Mouse (Mus musculus) intestine, postnatal 0 days (tissue): ENCODE data around the gene Pcp4. TPM values are rescaled to one million over a fixed set of nuclear protein-coding genes. Genes with fewer than 3 reads are reported as not detected.

Source experiments
- ATAC-seq: fragments of 200-750 bp; cut with Nextera tagmentation; 2 replicates; pipeline ENCODE4 v1.8.0; 2017; ENCODE audit warnings: mild to moderate bottlenecking, moderate TSS enrichment, moderate library complexity
- H3K27ac ChIP-seq: fragments of 300-500 bp; sonication (generic); 2 replicates; pipeline ENCODE4 v1.5.1; 2014; ENCODE audit warnings: mild to moderate bottlenecking, low read depth, low read length, moderate library complexity
- H3K27me3 ChIP-seq: fragments of 300-500 bp; sonication (generic); replicated peaks from 2 replicates; pipeline ENCODE4 v1.6.1; 2014; ENCODE audit warnings: low read length, mixed read lengths; ENCODE audit not compliant: control insufficient read depth, insufficient read depth
- H3K36me3 ChIP-seq: fragments of 300-500 bp; sonication (generic); 2 replicates; pipeline ENCODE4 v1.6.1; 2014; ENCODE audit warnings: mild to moderate bottlenecking, moderate library complexity; ENCODE audit not compliant: control insufficient read depth, insufficient read depth
- H3K4me1 ChIP-seq: fragments of 300-500 bp; sonication (generic); replicated peaks from 2 replicates; pipeline ENCODE4 v1.6.1; 2014; ENCODE audit warnings: antibody characterized with exemption, low read length, mixed read lengths; ENCODE audit not compliant: control insufficient read depth, insufficient read depth
- H3K4me2 ChIP-seq: fragments of 300-500 bp; sonication (generic); replicated peaks from 2 replicates; pipeline ENCODE4 v1.6.1; 2014; ENCODE audit warnings: low read depth, mild to moderate bottlenecking, moderate library complexity
- H3K4me3 ChIP-seq: fragments of 300-500 bp; sonication (generic); 2 replicates; pipeline ENCODE4 v1.5.1; 2014; ENCODE audit warnings: low read depth, low read length
- H3K9ac ChIP-seq: fragments of 300-500 bp; sonication (generic); 2 replicates; pipeline ENCODE4 v1.6.1; 2014; ENCODE audit warnings: mild to moderate bottlenecking, low read depth, low read length
- H3K9me3 ChIP-seq: fragments of 300-500 bp; sonication (generic); 2 replicates; pipeline ENCODE4 v1.6.1; 2016; ENCODE audit warnings: mixed run types; ENCODE audit not compliant: control insufficient read depth
- CTCF ChIP-seq: sonication (generic); IDR thresholded peaks from 2 replicates; pipeline ENCODE4 v1.5.1; 2016; ENCODE audit warnings: low read depth, mild to moderate bottlenecking, control low read depth, antibody characterized with exemption, moderate library complexity
- WGBS: fragments of 180-500 bp; shearing (Covaris S2); extraction: QIAGEN DNeasy Blood & Tissue Kit; methylation state at CpG from one replicate; pipeline ENCODE4 v1.1.7; 2014; 5-methylcytosine and 5-hydroxymethylcytosine counted together
- polyA plus RNA-seq: library from polyadenylated mRNA; unstranded; fragments of >200 nt; fragmentation: Nextera tagmentation; extraction: Ambion mirVana; gene quantifications from 2 replicates; pipeline ENCODE4 v1.2.1, GENCODE M21; 2015

The Pcp4 gene
- polyA plus RNA-seq, 1 experiment from 2014 or later = 80.8 TPM

GRCm38 (mm10) chr16:96541056-96541455 is 73.7 kb downstream of the Pcp4 start:
- no peak overlapping the region for H3K9ac ChIP-seq
- no peaks in the 10 kb centered on the region for H3K9me3 ChIP-seq
- no peaks in the 10 kb centered on the region for H3K4me1 ChIP-seq
- H3K4me3 ChIP-seq = no peak overlapping the region
- H3K27ac ChIP-seq = no peak overlapping the region
- ATAC-seq = no peak
- no peak for TF ChIP-seq CTCF
- no peak overlapping the region for H3K4me2 ChIP-seq
- H3K27me3 ChIP-seq = no peaks in the 10 kb centered on the region
- no peaks in the 10 kb centered on the region for H3K36me3 ChIP-seq
- WGBS = 78% methylated on average over 2 of the region's 2 CpGs

DNA sequence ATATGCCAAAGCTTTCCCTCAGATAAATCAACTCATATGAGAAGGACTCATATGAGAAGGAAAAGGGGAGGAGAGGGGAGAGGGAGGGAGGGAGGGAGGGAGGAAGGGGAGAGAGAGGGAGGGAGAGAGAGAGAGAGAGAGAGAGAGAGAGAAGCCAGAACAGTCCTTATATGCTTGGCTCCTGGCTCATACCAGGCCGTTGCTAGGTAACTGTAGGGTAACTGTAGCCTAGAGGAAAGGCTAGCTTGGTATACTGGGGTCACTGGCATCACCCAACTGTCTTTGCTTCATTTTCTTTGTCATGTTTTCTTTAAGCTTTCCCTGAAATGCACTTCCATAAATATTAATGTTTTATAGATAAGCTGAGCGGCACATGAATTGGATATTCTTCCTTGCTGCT is 85.3 kb downstream of the Pcp4 start:
- Histone ChIP-seq H3K27ac (no peak overlapping the region), H3K4me1 (no peaks in the 10 kb centered on the region), H3K4me3 (no peak overlapping the region), H3K9me3 (no peaks in the 10 kb centered on the region), H3K27me3 (no peaks in the 10 kb centered on the region), H3K9ac (no peak overlapping the region), H3K4me2 (no peak overlapping the region), H3K36me3 (no peaks in the 10 kb centered on the region)
- WGBS = 80% methylated on average over 2 of the region's 2 CpGs
- TF ChIP-seq CTCF = no peak
- no peak for ATAC-seq

DNA sequence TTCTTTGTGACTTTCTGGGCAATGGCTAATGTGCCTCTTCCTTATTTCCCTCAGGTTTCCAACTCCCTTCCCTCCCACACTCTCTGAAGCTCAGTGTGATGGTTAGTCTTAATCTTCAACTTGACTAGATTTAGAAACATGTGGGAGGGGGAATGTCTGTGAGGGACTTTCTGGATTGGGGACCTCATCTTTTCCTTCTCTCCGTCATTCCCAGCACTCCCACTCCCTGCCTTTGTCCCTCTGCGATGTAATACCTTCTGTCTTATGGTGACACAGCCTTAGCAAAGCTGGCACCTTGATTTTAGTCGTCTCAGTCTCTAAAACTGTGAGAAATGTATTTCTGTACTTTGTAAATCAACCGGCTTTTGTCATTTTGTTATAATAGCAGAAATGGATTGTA is 88.0 kb downstream of the Pcp4 start:
- no peak for ATAC-seq
- H3K27ac ChIP-seq = no peak overlapping the region
- 72% methylated on average over 4 of the region's 4 CpGs for WGBS

DNA sequence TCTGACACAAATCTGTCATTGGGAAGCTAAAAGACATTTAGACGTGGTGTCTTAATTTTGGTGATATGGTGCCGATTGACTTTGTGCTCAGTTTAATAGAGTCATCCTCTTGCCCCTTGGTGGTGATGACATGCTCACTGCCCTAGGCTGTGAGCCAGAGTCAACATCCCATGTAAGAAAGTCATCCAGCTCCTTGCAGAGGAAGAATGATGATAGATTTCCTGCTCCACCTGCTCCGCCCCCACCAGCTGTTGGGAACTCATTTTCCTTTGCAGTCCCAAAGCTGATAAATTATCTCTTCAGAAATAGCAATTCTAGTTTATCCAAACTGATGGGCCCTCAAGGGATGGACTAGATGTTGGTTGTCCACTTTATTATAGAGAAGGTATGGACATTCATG is 89.2 kb downstream of the Pcp4 start:
- WGBS = 71% methylated on average over 3 of the region's 3 CpGs
- Histone ChIP-seq H3K27me3 (no peaks in the 10 kb centered on the region), H3K36me3 (no peaks in the 10 kb centered on the region), H3K27ac (no peak overlapping the region), H3K4me1 (no peaks in the 10 kb centered on the region), H3K4me3 (no peak overlapping the region), H3K9ac (no peak overlapping the region), H3K4me2 (no peak overlapping the region), H3K9me3 (no peaks in the 10 kb centered on the region)
- ATAC-seq = no peak
- TF ChIP-seq CTCF = no peak

More for the DNA sequence above, 88.0 kb downstream of the Pcp4 start:
- no peak for TF ChIP-seq CTCF
- Histone ChIP-seq H3K9ac (no peak overlapping the region), H3K36me3 (no peaks in the 10 kb centered on the region), H3K4me2 (no peak overlapping the region), H3K27me3 (no peaks in the 10 kb centered on the region), H3K9me3 (no peaks in the 10 kb centered on the region), H3K4me3 (no peak overlapping the region), H3K4me1 (no peaks in the 10 kb centered on the region)

DNA sequence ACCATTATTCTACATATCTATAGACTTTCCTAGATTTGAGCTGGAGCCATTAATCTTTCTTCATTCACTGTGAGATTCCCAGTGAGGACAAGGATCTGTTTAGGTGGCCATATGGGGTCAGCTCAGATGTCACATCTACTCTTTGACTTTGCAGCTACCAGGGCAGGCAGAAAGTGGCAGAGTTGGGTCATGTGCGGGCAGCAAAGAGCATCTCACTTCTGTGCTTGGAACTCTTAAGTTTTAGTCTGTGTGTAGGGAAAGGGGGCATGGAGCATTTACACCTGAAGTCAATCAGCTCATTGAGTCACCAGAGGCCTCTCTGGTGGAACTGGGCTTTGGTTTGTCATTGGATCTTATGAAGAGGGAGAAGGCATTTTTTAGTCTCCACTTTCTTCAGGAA is 90.9 kb downstream of the Pcp4 start:
- Histone ChIP-seq H3K4me1 (no peaks in the 10 kb centered on the region), H3K36me3 (no peaks in the 10 kb centered on the region), H3K4me2 (no peak overlapping the region), H3K9ac (no peak overlapping the region), H3K9me3 (no peaks in the 10 kb centered on the region), H3K4me3 (no peak overlapping the region), H3K27me3 (no peaks in the 10 kb centered on the region), H3K27ac (no peak overlapping the region)
- WGBS = 93% methylated on average over 1 of the region's 1 CpGs
- no peak for TF ChIP-seq CTCF
- no peak for ATAC-seq

DNA sequence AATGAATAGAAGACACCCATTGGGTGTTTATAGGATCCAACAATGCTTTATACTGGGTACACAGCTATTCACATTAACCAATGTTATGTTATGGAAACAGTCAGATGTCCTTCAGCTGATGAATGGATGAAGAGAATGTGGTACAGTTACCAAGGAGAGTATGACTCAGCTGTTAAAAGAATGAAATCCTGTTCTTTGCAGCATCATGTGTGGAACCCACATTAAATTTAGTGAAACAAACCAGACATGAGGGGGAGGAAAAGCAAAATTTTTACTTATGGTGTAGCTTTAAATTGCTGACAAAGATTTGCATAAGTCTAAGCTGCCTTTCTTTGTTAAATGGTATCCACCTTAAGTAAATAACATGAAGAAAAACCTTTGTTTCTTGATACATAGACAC is 92.4 kb downstream of the Pcp4 start:
- no peak for TF ChIP-seq CTCF
- Histone ChIP-seq H3K4me2 (no peak overlapping the region), H3K36me3 (no peaks in the 10 kb centered on the region), H3K4me3 (no peak overlapping the region), H3K9ac (no peak overlapping the region), H3K27ac (no peak overlapping the region), H3K27me3 (no peaks in the 10 kb centered on the region), H3K4me1 (no peaks in the 10 kb centered on the region), H3K9me3 (no peaks in the 10 kb centered on the region)
- ATAC-seq = no peak
